Mouse (Mus musculus) cerebellum, adult 2 months (tissue): ENCODE data around the gene Ubiad1.

Experiments
- CTCF ChIP-seq: fragments of 200-500 bp; IDR thresholded peaks from 2 replicates; pipeline ENCODE4 v1.5.1; 2011; ENCODE audit warnings: low read depth, mild to moderate bottlenecking, control low read depth, low read length, moderate library complexity, borderline replicate concordance; ENCODE audit not compliant: insufficient read depth
- POLR2A ChIP-seq: fragments of 200-500 bp; IDR thresholded peaks from 2 replicates; pipeline ENCODE4 v1.6.1; 2011; ENCODE audit warnings: low read length, control low read depth, borderline replicate concordance; ENCODE audit not compliant: insufficient read depth

DNA sequence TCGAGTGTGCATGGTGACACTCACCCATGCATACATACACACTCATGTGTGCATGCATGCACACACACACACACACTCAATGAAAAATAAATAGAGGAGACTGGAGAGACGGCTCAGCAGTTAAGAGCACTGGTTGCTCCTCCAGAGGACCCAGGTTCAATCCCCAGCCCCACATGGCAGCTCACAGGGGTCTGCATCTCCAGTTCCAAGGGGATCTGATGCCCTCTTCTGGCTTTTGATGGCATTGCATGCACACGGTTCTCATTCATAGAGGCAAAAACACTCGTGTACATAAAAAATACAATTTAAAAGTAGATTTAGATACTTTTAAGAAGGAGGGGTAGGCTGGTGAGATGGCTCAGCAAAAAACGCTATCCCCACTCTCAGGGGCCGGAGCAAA, 55.5 kb downstream of the Ubiad1 start:
- no peak for TF ChIP-seq POLR2A
- TF ChIP-seq CTCF, result peak; percentile 41; the same call in 1 of the 2 replicates
